Mouse (Mus musculus): ENCODE measurements around the gene Fibp. TPM values are rescaled to one million over a fixed set of nuclear protein-coding genes. Genes with fewer than 3 reads are reported as not detected.

The Fibp gene
- total and polyA plus RNA-seq, 3 experiments, result 21.9 to 63.5 TPM; not detected in 1

DNA sequence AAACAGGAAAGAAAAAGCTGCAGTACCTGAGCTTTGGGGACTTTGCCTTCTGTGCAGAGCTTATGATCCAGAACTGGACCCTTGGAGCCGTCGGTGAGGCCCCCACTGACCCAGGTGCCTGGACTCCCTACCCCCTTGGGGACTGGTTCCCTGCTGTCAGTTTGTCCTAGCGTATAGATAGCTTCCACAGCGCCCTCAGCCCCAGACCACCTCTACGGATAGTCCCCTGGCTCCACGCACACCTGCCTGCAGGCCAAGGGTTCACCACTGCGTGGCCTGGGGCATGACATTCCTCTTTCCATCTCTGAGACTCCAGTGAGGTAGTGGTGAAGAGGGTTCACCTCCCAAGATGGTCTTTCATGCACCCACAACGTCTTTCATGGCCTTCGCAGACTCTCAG lies 2.8 kb downstream of the Fibp start:
- H3K4me3 ChIP-seq (ENCODE audit: control insufficient read depth in 1 of 2, insufficient read depth in 1 of 2, low read depth in 2 of 2, low read length in 2 of 2), result no peak overlapping the region
- peaks cover 0 to 25% of the 10 kb centered on the region in 2 experiments for H3K4me1 ChIP-seq (ENCODE audit: control insufficient read depth in 1 of 2, insufficient read depth in 2 of 2, low read length in 2 of 2)
- H3K9ac ChIP-seq (ENCODE audit: control insufficient read depth, low read depth, low read length, poor library complexity, severe bottlenecking), result no peak overlapping the region
- H3K27me3 ChIP-seq (ENCODE audit: control insufficient read depth in 1 of 2, insufficient read depth in 2 of 2, low read length in 2 of 2), result no peaks in the 10 kb centered on the region
- DNase-seq (ENCODE audit: low read depth, low spot score), result no peak
- H3K79me2 ChIP-seq (ENCODE audit: control insufficient read depth, insufficient read depth, low read length, poor library complexity), result peaks cover 4% of the 10 kb centered on the region
- no peaks in the 10 kb centered on the region for H3K9me3 ChIP-seq (replicated peaks; ENCODE audit: insufficient read depth, low read length)
- peaks cover 0 to 3% of the 10 kb centered on the region in 2 experiments; a peak in 2 of 4 replicates for H3K36me3 ChIP-seq (ENCODE audit: control insufficient read depth in 1 of 2, insufficient read depth in 2 of 2, low read length in 2 of 2)
- TF ChIP-seq TBP (IDR thresholded peaks at IDR 0.05; ENCODE audit: low read depth, low read length) (no peak), MYC (IDR thresholded peaks at IDR 0.05; ENCODE audit: low read depth, low read length) (no peak), TAL1 (IDR thresholded peaks at IDR 0.05; ENCODE audit: low read length) (no peak), ZC3H11A (IDR thresholded peaks at IDR 0.05; ENCODE audit: low read depth, low read length) (no peak), MYB (IDR thresholded peaks at IDR 0.05; ENCODE audit: low read depth, low read length) (no peak), USF2 (IDR thresholded peaks at IDR 0.05; ENCODE audit: borderline replicate concordance in 1 of 2, insufficient read depth in 1 of 2, low read depth in 1 of 2, low read length in 2 of 2) (no peak), UBTF (IDR thresholded peaks at IDR 0.05; ENCODE audit: borderline replicate concordance, insufficient read depth, low read depth, low read length) (no peak), NELFE (IDR thresholded peaks at IDR 0.05; ENCODE audit: low read depth, low read length) (no peak)
- H3K27ac ChIP-seq (ENCODE audit: control insufficient read depth, low read depth, low read length), result no peak overlapping the region

- TF ChIP-seq JUND (IDR thresholded peaks at IDR 0.05; ENCODE audit: low read depth, low read length), result no peak
- no peak for TF ChIP-seq E2F4 (IDR thresholded peaks at IDR 0.05; ENCODE audit: borderline replicate concordance, low read depth, low read length)
- no peak for TF ChIP-seq ELF1 (IDR thresholded peaks at IDR 0.05; ENCODE audit: low read depth, low read length)
- TF ChIP-seq CTCF (IDR thresholded peaks at IDR 0.05 in 2 of 3, conservative IDR thresholded peaks at IDR 0.05 in 1 of 3; ENCODE audit: control insufficient read depth in 1 of 3, insufficient read depth in 1 of 3, low read depth in 2 of 3, low read length in 3 of 3, poor library complexity in 1 of 3, severe bottlenecking in 1 of 3), result peak; percentile 77 to 93 (median 90)
- TF ChIP-seq MYB (IDR thresholded peaks at IDR 0.05; ENCODE audit: low read depth, low read length), result no peak
- TF ChIP-seq GATA1 (IDR thresholded peaks at IDR 0.05; ENCODE audit: low read depth, low read length), result no peak
- peak; percentile 52 for TF ChIP-seq SMC3 (IDR thresholded peaks at IDR 0.05; ENCODE audit: low read depth, low read length)
- no peak for TF ChIP-seq SIN3A (IDR thresholded peaks at IDR 0.05; ENCODE audit: low read length)
- no peak for TF ChIP-seq RCOR1 (IDR thresholded peaks at IDR 0.05; ENCODE audit: low read depth, low read length)
- no peak for TF ChIP-seq GABPA (IDR thresholded peaks at IDR 0.05; ENCODE audit: low read depth, low read length)
- TF ChIP-seq ZMIZ1 (IDR thresholded peaks at IDR 0.05; ENCODE audit: low read depth, low read length), result no peak
- TF ChIP-seq MYC (IDR thresholded peaks at IDR 0.05; ENCODE audit: low read depth, low read length), result no peak
- TF ChIP-seq POLR2AphosphoS2 (IDR thresholded peaks at IDR 0.05; ENCODE audit: low read length), result no peak
- no peak for TF ChIP-seq TCF12 (IDR thresholded peaks at IDR 0.05; ENCODE audit: low read depth, low read length)
- TF ChIP-seq RAD21 (IDR thresholded peaks at IDR 0.05; ENCODE audit: low read depth, low read length), result peak; percentile 49
- TF ChIP-seq CHD2 (IDR thresholded peaks at IDR 0.05; ENCODE audit: low read length), result no peak
- Histone ChIP-seq H3K79me2 (ENCODE audit: control insufficient read depth, insufficient read depth, low read length, poor library complexity) (peaks cover 4% of the 10 kb centered on the region), H3K4me3 (ENCODE audit: control insufficient read depth in 1 of 2, insufficient read depth in 1 of 2, low read depth in 2 of 2, low read length in 2 of 2) (no peak overlapping the region), H3K27ac (ENCODE audit: control insufficient read depth, low read depth, low read length) (no peak overlapping the region), H3K9ac (ENCODE audit: control insufficient read depth, low read depth, low read length, poor library complexity, severe bottlenecking) (no peak overlapping the region), H3K4me1 (ENCODE audit: control insufficient read depth in 1 of 2, insufficient read depth in 2 of 2, low read length in 2 of 2) (peaks cover 0 to 19% of the 10 kb centered on the region in 2 experiments; a peak in 3 of 4 replicates), H3K9me3 (replicated peaks; ENCODE audit: insufficient read depth, low read length) (no peaks in the 10 kb centered on the region), H3K27me3 (ENCODE audit: control insufficient read depth in 1 of 2, insufficient read depth in 2 of 2, low read length in 2 of 2) (no peaks in the 10 kb centered on the region), H3K36me3 (ENCODE audit: control insufficient read depth in 1 of 2, insufficient read depth in 2 of 2, low read length in 2 of 2) (no peaks in the 10 kb centered on the region; a peak in 2 of 4 replicates)
- DNase-seq (ENCODE audit: low read depth, low spot score), result peak; percentile 62
Measured at GRCm38 (mm10) chr19:5463791-5464562, 3.6 kb downstream of the Fibp start.
